Mouse (Mus musculus): ENCODE measurements around the gene Cwc27.

- TF ChIP-seq POLR2A (IDR thresholded peaks at IDR 0.05; ENCODE audit: insufficient read depth, low read depth, low read length) (no peak), CTCF (IDR thresholded peaks at IDR 0.05; ENCODE audit: insufficient read depth, low read depth, low read length) (no peak)
These were observed 49.8 kb upstream of the Cwc27 start for GRCm38 (mm10) chr13:104866726-104867125.
